Mouse (Mus musculus) granulocyte monocyte progenitor cell, adult 5-6 weeks (primary cell): Measurements from ENCODE around the gene Il17c. TPM values are rescaled to one million over a fixed set of nuclear protein-coding genes. Genes with fewer than 3 reads are reported as not detected.

Source experiments
- ATAC-seq: replicated peaks from 2 replicates; pipeline ENCODE4 v1.8.0; 2016; ENCODE audit warnings: mild to moderate bottlenecking, moderate TSS enrichment, inconsistent platforms; ENCODE audit not compliant: poor library complexity, severe bottlenecking
- total RNA-seq, 2 experiments: library from RNA; stranded (forward) in 1 of 2; stranded (reverse) in 1 of 2; fragments of 200-712, 200-1000 nt in 1 of 2; fragments of >200 nt in 1 of 2; fragmentation: Nextera tagmentation in 1 of 2; gene quantifications; 2 replicates each; pipeline ENCODE4 v1.2.3; 2014 to 2017

The Il17c gene
- total RNA-seq, 2 experiments from 2014 or later = not detected

- peak; percentile 72 for ATAC-seq
Measured at GRCm38 (mm10) chr8:122430058-122430636, 8.3 kb downstream of the Il17c start.

GRCm38 (mm10) chr8:122430646-122431045 is 8.8 kb downstream of the Il17c start:
- ATAC-seq = no peak

- no peak; the same call in 1 of the 2 replicates for ATAC-seq
Measured at GRCm38 (mm10) chr8:122431694-122432442, 10.0 kb downstream of the Il17c start.

- ATAC-seq = peak; percentile 54
Measured at GRCm38 (mm10) chr8:122432443-122433268, 10.8 kb downstream of the Il17c start, which contains the start of gene Cyba. Gene Cyba (minus strand): TSS chr8:122432930.

- peak; percentile 20 for ATAC-seq
Measured at GRCm38 (mm10) chr8:122433269-122433905, 11.6 kb downstream of the Il17c start.

- ATAC-seq = no peak
Measured at GRCm38 (mm10) chr8:122435375-122435774, 13.6 kb downstream of the Il17c start.

- no peak for ATAC-seq
Measured at GRCm38 (mm10) chr8:122436146-122436545, 14.3 kb downstream of the Il17c start.

- 0 out of 2 replicates have a peak, but pooled peaks have one; percentile 6 for ATAC-seq
Measured at GRCm38 (mm10) chr8:122436586-122437125, 14.8 kb downstream of the Il17c start.

- ATAC-seq = peak; percentile 70
Measured at GRCm38 (mm10) chr8:122437708-122438331, 16.0 kb downstream of the Il17c start.

GRCm38 (mm10) chr8:122439336-122439735 is 17.5 kb downstream of the Il17c start:
- no peak for ATAC-seq

- no peak for ATAC-seq
Measured at GRCm38 (mm10) chr8:122441326-122441725, 19.5 kb downstream of the Il17c start.

- ATAC-seq = no peak
Measured at GRCm38 (mm10) chr8:122442356-122442755, 20.5 kb downstream of the Il17c start.

- no peak for ATAC-seq
Measured at GRCm38 (mm10) chr8:122442781-122443180, 21.0 kb downstream of the Il17c start.

- peak; percentile 91 for ATAC-seq
Measured at GRCm38 (mm10) chr8:122443262-122444006, 21.6 kb downstream of the Il17c start, which contains the start of gene Mvd. Gene Mvd (minus strand): TSS chr8:122443422.

GRCm38 (mm10) chr8:122444058-122444748 is 22.4 kb downstream of the Il17c start:
- ATAC-seq = peak; percentile 27; the same call in 1 of the 2 replicates

GRCm38 (mm10) chr8:122445203-122445602 is 23.4 kb downstream of the Il17c start:
- ATAC-seq = no peak

- no peak for ATAC-seq
Measured at GRCm38 (mm10) chr8:122451161-122451703, 29.4 kb downstream of the Il17c start.

GRCm38 (mm10) chr8:122452154-122452553 is 30.3 kb downstream of the Il17c start:
- ATAC-seq = no peak
